Mouse (Mus musculus) lung, adult 18-20 months (tissue): ENCODE results near the gene Pink1.

ENCODE experiments used
- DNase-seq, 2 experiments: peaks; one replicate each; pipeline ENCODE4 v3.0.0; 2022; ENCODE audit warnings: mixed read lengths in 2 of 2

Pink1 gene

GRCm38 (mm10) chr4:138310311-138310910 lies 15.7 kb downstream of the Pink1 start:
- no peak for DNase-seq

- no peak for DNase-seq
Measured at GRCm38 (mm10) chr4:138307739-138308138, 18.4 kb downstream of the Pink1 start.

GRCm38 (mm10) chr4:138307025-138307424 lies 19.1 kb downstream of the Pink1 start:
- DNase-seq = no peak

- peak; percentile 99 for DNase-seq
Measured at GRCm38 (mm10) chr4:138304340-138305104, 21.6 kb downstream of the Pink1 start, which contains the start of gene Ddost. Gene Ddost (plus strand): TSS chr4:138304730.

GRCm38 (mm10) chr4:138303742-138304141 lies 22.4 kb downstream of the Pink1 start:
- no peak for DNase-seq

GRCm38 (mm10) chr4:138303011-138303410 lies 23.1 kb downstream of the Pink1 start:
- DNase-seq = no peak

GRCm38 (mm10) chr4:138301271-138301780 lies 24.8 kb downstream of the Pink1 start:
- no peak for DNase-seq

- no peak for DNase-seq
Measured at GRCm38 (mm10) chr4:138293949-138294550, 32.1 kb downstream of the Pink1 start.

GRCm38 (mm10) chr4:138293261-138293948 lies 32.7 kb downstream of the Pink1 start:
- DNase-seq = no peak

GRCm38 (mm10) chr4:138292028-138292427 lies 34.1 kb downstream of the Pink1 start:
- DNase-seq = no peak

GRCm38 (mm10) chr4:138288691-138289090 lies 37.4 kb downstream of the Pink1 start:
- DNase-seq = no peak

- DNase-seq = no peak
Measured at GRCm38 (mm10) chr4:138286411-138286810, 39.7 kb downstream of the Pink1 start.

- peak; percentile 60 to 68 for DNase-seq
Measured at GRCm38 (mm10) chr4:138282834-138283233, 43.3 kb downstream of the Pink1 start.

GRCm38 (mm10) chr4:138278346-138278745 lies 47.8 kb downstream of the Pink1 start:
- DNase-seq = no peak

GRCm38 (mm10) chr4:138272011-138272997 lies 53.8 kb downstream of the Pink1 start:
- peak; percentile 47 to 55 for DNase-seq

GRCm38 (mm10) chr4:138267869-138268268 lies 58.2 kb downstream of the Pink1 start:
- no peak for DNase-seq
